Mouse (Mus musculus) kidney, postnatal 10 days (tissue): ENCODE results near the gene Srebf1.

Source experiments
- DNase-seq: peaks from one replicate; pipeline ENCODE4 v3.0.0; 2021; ENCODE audit warnings: mixed read lengths

The Srebf1 gene

GRCm38 (mm10) chr11:60233235-60233634, 10.9 kb upstream of the Srebf1 start:
- no peak for DNase-seq

DNA sequence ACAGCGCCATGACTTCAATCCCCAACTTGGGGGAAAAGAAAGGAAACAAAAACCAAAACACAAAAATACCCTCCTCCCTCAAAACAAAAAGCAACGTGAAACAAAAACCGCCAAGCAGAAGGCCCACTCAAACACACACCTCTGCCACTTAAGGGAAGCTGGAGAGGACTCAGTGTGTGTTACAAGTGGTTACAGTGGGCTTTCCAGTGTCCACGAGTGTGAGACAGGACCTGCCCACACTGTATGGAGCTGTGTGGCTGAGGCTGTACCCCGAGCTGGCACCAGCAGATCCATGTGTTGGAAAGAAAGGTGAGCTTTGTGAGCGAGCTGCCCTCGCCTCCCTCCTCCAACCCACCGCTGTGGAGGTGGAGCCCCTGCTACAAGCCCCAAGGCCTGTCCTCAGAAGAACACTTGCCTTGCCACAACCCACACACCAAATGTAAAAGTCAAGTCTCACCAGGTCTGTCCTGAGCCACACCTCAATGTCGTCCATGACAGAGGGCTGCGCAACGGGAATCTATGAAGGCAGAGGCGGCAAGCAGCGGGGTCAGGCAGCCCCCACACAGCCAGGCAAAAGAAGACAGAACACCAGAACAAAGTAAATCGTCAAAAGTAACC, 10.2 kb upstream of the Srebf1 start:
- no peak for DNase-seq

- no peak for DNase-seq
Measured at GRCm38 (mm10) chr11:60231951-60232350, 9.6 kb upstream of the Srebf1 start.

GRCm38 (mm10) chr11:60231326-60231725, 8.9 kb upstream of the Srebf1 start:
- no peak for DNase-seq

- DNase-seq, result no peak
Measured at GRCm38 (mm10) chr11:60230512-60230911, 8.1 kb upstream of the Srebf1 start.

DNA sequence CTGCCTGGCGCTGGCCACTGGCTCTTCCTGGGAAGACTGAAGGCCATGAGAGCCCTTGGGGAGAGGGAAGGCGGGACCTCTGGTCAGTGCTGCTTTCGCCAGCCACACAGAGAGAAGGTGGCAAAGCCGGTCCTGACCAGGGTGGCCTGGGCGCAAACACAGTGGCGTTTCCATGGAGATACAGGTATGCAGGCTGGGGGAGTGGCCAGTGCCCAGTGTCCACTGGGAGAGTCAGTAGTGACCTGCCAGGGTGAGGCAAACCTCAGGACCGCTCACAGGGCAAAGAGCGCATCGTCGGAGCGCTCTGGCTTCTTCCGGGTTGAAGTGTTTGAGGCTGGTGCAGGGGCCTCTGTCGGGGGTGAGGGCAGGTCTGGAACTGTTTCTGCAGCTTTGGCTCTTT, 7.4 kb upstream of the Srebf1 start:
- peak; percentile 63 for DNase-seq

- DNase-seq, result no peak
Measured at GRCm38 (mm10) chr11:60228525-60228924, 6.1 kb upstream of the Srebf1 start.

GRCm38 (mm10) chr11:60225874-60226273, 3.5 kb upstream of the Srebf1 start:
- no peak for DNase-seq

GRCm38 (mm10) chr11:60224676-60225075, 2.3 kb upstream of the Srebf1 start:
- DNase-seq, result peak; percentile 60

GRCm38 (mm10) chr11:60222085-60222468, 304 bp downstream of the Srebf1 start:
- no peak for DNase-seq

DNA sequence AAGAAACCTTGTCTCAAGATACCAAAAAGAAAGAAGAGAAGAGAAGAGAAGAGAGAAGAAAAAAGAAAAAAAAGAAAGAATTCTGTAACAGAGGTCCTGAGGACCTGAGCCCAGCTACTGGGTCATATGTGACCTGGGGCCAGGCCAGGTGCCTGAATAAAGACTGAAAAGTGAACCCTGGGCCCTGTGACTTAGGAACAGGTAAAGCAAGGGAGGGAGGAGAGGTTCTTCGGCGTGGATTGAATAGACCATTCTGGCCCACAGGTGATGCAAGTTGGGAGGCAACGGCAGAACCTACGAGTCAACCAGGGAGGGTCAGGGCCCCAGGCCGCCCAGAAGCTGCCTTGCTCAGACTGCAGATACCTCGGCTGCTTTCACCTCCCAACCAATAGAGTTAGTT, 956 bp downstream of the Srebf1 start:
- no peak for DNase-seq

GRCm38 (mm10) chr11:60220291-60220804, 2.0 kb downstream of the Srebf1 start:
- DNase-seq, result peak; percentile 96

DNA sequence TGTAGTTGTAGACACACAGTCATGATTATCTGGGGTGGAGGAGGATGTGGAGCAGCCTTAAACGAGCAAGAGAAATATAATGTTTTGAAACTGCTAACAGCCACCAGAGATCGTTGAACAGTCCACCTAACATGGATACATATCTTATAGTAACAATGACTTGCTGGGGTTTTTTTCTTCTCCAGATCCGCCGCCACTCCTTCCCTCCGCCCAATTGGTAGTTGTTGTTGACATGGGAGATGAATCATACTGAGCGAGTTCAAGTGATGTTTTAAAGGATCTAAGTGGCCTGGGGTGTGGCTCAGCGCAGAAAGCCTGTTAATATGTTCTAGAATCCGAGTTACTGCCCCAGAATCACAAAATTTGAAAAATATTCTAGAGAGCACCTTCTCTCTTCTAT, 2.8 kb downstream of the Srebf1 start:
- DNase-seq, result no peak

DNA sequence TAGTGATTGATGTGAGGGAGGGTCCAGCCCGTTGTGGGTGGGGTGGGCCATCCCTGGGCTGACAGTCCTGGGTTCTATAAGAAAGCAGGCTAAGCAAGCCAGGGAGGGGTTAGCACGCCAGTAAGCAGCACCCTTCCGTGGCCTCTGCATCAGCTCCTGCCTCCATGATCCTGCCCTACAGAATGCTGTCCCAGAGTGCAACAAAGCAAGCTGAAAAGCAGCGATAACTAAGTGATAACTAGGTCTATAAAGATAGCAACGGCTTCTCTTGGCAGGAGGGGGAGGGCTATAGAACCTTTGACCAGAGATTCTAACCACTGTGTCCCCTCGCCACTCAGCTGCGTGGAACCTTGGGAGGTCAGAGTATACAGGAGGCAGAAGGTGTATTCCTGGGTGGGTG, 4.9 kb downstream of the Srebf1 start:
- no peak for DNase-seq

DNA sequence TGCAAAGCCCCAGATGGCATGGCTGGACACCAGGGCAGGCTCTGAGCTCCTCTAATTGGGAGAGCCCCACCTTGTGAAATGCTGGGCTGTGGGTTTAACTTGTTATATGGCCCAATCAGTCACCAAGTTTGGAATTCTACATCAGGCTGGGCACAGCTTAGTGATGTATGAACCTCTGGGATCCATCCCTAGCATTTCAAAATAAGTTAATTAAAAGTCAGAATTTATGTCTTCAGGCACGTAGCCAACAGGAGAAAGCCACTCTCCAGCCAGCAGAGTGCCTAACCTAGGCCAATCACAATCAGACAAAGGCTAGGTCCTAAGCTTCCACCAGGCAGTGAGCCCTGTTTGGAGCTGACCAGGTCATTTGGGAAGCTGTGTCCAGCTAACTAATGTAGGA, 5.7 kb downstream of the Srebf1 start:
- no peak for DNase-seq

GRCm38 (mm10) chr11:60213266-60213665, 9.1 kb downstream of the Srebf1 start:
- DNase-seq, result no peak

DNA sequence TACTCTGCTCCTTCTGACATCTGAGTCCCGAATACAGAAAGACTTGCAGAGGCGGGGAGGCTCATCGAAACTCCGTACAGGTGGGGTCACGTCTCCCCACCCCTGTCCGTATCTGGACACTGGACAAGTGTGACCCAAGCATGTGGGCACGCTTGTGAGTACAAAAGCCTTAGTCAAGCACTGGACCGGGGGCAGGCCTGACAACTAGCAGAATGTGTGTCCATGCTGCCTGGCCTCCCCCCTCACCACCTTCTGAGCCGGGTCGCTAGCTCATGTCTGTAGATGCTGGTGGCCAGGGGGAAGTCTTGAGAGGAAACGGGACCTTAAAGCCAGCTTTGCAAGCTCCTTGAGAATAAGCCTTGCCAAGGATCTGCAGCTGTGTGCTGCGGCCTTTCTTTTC, 10.6 kb downstream of the Srebf1 start:
- DNase-seq, result no peak

DNA sequence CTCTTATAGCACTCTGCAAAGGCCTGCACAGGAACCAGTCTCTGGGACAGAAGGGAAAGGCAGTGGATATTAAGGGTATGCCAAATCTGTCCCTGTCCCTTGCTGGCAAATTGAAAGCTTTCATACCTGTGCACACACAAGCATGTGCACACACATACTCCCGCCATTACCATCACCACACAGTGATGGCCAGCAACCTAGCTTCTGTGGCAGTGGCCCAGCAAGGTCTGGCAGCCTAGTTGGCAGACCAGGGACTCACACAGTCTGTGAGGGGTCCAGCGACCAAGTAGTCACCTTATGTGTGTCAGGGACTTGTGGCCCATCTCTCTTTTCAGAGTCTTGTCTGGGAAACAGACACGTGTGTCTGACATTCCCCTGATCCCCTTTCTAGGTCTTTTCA, 11.2 kb downstream of the Srebf1 start:
- DNase-seq, result no peak

DNA sequence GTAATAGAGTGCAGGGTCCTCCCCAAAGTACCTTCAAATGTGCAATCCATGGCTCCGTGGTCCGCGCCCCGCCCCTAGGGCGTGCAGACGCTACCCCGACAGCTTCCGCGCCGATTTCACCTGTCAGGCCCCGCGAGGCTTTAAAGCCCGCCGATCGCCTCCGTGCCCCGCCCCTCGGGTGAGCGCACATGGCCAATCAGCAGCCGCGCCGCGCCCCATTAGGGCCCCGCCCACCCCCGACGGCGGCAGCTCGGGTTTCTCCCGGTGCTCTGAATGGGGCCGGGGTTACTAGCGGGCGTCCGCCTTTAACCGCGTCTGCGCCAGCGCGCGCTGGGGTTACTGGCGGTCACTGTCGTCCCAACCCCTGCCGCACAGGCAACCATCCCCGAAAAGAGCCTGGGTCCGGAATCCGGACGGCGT, 12.1 kb downstream of the Srebf1 start:
- peak; percentile 98 for DNase-seq

DNA sequence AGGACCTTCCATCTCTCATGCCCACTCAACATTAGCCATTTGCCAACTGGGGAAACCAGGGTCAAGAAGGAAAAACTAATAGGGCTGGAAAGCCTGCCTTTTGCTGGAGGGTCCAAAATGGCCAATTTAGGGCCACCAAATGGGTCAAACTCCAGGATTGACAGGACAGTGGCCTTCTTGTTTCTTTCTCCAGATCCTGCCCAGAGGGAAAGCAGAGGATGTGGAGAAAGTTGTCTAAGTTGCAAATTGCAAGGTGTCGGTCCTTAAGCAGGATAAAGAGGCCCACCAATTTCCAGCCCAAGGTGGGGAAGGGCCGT, 12.5 kb downstream of the Srebf1 start:
- DNase-seq, result no peak

DNA sequence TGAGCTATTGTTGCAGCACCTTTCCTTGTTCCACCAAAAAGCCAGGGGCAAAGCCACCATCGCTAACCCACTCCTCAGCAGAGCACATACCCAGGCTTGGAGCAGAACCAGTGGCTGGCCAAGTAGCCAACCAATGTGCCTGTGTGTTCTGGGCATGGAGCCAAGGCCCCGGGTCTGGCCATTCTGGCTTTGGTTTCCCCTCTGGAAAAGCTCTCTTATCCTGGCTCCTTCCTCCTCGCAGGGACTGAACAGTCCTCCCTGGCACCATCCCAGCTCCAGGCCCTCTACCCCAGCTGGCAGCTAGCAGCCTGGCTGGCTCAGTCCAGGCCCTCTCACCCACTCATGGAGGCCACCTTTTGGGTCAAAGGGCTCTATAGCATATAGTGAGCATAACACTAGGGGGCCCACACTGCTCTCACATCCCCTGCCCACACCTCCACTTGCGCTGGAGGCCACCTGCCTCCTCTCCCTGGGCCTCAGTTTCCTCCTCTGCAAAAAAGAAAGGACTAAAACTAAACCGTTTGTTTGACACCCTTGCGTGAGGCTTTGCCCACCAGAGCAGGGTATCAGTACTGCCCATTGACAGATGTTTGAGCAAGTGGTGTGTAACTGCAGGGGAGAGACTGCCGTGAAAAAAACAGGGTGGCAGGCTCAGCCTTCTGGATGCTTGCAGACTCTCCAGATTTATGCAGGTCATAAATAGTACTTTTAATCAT, 13.0 kb downstream of the Srebf1 start:
- peak; percentile 87 for DNase-seq

DNA sequence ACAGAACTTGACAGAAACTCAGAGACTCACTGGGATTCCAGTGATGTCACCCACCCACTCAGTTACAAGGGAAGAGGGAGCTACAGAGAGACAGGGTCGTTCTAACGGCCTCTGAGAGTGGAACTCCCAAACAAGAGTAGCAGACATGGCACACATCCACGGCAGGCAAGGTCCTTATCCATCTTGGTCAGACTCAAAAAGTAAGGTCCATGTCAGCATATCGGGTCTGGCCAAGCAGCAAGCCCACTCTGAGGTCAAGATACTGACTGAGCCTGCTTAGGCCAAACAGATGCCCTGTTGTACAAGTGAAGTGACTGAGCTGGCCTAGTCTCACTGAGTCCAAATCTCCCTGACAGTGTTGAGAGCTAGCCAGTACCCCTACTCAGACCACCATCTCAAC, 13.7 kb downstream of the Srebf1 start:
- no peak for DNase-seq

- DNase-seq, result no peak
Measured at GRCm38 (mm10) chr11:60208201-60208600, 14.2 kb downstream of the Srebf1 start.

GRCm38 (mm10) chr11:60206207-60206606, 16.2 kb downstream of the Srebf1 start:
- no peak for DNase-seq

GRCm38 (mm10) chr11:60205026-60205425, 17.4 kb downstream of the Srebf1 start:
- no peak for DNase-seq
